Mouse (Mus musculus) NIH3T3 (cell line): ENCODE data around the gene Tnfrsf14.

Experiments used
- DNase-seq: peaks from one replicate; pipeline ENCODE4 v3.0.0-alpha.2; 2012; ENCODE audit warnings: low read depth

Gene Tnfrsf14

GRCm38 (mm10) chr4:154880730-154881129 is 47.6 kb downstream of the Tnfrsf14 start:
- DNase-seq = no peak

GRCm38 (mm10) chr4:154877864-154878548 is 50.4 kb downstream of the Tnfrsf14 start:
- DNase-seq = peak; percentile 96

DNA sequence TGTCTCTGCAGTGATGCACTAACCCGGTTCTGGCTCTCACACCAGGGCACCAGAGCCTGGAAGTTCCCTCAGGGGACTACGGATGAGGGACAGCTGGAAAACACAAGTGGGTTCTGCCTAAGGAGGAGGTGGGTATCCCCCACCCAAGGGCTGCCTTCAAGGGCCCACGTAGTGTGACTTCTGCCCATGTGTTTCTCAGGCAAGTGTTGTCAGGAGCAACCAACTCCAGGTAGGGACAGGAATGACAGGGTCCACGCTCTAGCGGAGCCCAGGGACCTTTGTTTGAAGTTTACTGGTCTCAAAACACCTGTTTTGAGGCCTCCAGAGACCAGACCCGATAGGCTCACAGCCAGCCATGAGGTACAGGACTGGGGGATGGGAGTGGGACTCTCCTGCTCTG is 55.2 kb downstream of the Tnfrsf14 start:
- DNase-seq = no peak
